Mouse (Mus musculus): ENCODE results near the gene Slc2a1.

The Slc2a1 gene

DNA sequence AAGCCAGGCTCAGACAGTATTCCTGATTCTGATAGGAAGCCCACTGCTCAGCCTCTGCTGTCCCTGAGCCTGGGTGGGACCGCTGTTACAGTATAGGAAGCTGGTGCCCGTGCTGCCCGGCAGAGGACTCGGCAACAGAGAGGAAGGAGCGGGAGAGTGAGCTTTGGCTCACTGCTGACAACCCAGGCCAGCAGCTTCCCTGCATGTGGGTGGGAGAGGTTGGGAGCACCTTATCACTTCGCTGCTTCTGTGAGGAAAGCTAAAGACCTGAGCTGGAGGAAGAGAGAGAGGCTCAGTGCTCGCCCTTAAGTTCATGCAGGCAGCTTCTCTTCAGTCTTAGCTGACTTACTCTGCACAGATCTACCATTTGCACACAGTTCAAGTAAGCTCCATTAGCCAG is 20.0 kb downstream of the Slc2a1 start:
- no peak for DNase-seq (ENCODE audit: extremely low spot score, low read depth, low spot score)

- DNase-seq (ENCODE audit: extremely low spot score, low read depth, low spot score): no peak
Observed at GRCm38 (mm10) chr4:119129096-119129495, 20.6 kb downstream of the Slc2a1 start.

DNA sequence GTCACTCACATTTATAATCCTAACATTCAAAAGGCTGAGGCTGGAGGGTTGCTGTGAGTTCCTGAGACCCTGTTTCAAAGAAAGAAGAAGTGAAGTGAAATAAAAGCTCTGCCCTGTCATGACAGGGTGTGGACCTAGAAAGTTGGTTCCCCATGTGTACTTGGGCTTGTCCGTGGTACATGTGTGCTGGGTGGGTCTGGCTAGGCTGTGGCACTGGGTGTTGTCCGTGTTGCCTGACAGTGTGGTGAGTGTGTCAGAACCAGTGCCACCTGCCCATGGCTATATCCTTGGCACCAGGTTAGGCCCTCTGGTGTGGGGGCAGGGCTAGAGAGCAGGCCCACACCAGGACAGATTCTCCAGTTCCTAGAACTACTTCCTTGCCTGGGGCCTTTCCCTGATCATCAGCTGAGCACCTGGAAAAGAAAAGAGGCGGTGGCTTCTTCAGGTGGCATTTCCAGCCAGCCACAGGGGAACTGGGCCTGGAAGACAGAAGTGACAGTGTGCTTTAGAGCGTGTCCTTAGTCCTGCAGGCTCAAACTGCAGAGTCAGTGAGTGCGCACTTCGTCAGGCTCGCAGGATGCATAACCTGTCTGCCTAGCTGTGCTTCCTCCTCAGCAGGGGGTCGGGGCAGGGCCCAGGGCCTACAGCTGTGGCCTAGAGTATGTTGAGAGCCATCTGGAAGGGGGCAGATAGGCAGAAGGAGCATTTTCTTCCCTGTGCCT is 22.8 kb downstream of the Slc2a1 start:
- DNase-seq (ENCODE audit: extremely low spot score, low read depth, low spot score): no peak

- DNase-seq (ENCODE audit: extremely low spot score, low read depth, low spot score): no peak
Observed at GRCm38 (mm10) chr4:119133306-119133705, 24.8 kb downstream of the Slc2a1 start.

- no peak for DNase-seq (ENCODE audit: extremely low spot score, low read depth, low spot score)
Observed at GRCm38 (mm10) chr4:119133860-119134259, 25.3 kb downstream of the Slc2a1 start.

DNA sequence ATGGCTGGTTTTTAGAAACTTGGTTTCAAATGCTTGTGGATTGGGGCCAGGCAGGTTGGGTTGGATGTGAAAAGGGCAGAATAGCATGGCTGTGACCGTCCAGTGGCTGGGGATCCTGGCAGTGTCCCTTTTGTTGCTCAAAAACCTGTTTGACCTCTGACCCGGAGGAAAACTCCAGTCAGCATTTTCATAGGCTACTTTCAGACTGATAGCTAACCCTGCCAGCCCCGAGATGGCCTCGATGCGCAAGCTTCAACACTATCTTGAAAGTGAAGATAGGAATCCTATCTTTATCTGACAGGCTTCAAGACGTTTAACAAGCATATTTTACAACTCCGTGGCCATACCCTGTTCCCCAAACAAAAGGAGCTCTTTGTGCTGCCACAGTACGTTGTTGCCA is 28.8 kb downstream of the Slc2a1 start:
- DNase-seq (ENCODE audit: extremely low spot score, low read depth, low spot score): no peak

- DNase-seq (ENCODE audit: extremely low spot score, low read depth, low spot score): no peak
Observed at GRCm38 (mm10) chr4:119138171-119138570, 29.7 kb downstream of the Slc2a1 start.

GRCm38 (mm10) chr4:119138776-119139175 is 30.3 kb downstream of the Slc2a1 start:
- DNase-seq (ENCODE audit: extremely low spot score, low read depth, low spot score): no peak

DNA sequence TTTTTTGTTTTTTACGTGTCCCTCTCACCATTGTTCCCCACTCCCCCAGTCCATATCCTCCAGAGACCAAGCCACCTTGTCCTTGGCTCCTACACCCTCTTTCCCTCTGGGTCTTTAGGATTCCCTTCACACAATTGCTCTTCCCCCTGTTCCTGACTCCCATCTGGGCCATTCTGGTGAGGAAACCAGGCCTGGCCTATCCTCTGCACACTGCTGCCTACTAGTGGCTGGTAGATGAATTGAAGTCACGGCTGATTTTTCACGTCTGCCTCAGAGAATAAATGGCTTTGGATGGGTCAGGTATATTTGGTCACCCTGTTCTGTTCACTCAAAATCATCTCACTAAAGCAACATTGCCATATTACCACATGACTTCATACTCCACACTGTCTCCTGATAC is 31.6 kb downstream of the Slc2a1 start:
- no peak for DNase-seq (ENCODE audit: extremely low spot score, low read depth, low spot score)

DNA sequence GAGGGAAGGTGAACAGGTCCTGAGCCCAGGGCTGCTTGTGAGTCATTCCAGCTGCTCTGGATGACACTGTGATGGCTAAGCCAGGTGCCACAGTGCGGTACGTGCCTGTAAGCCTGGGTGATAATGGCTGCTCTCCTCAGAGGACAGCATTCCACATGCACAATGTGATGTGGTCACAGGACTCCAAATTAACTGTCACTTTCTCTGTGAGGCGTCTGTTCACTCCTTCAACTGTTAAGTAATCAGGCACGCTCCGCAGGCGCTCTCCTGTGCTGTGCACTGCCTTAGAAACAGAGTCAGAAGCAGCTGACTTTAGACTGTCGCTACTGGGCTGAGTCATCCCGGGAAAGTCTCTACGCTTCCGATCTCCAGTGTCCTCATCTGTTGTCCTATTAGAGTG is 32.7 kb downstream of the Slc2a1 start:
- no peak for DNase-seq (ENCODE audit: extremely low spot score, low read depth, low spot score)

DNA sequence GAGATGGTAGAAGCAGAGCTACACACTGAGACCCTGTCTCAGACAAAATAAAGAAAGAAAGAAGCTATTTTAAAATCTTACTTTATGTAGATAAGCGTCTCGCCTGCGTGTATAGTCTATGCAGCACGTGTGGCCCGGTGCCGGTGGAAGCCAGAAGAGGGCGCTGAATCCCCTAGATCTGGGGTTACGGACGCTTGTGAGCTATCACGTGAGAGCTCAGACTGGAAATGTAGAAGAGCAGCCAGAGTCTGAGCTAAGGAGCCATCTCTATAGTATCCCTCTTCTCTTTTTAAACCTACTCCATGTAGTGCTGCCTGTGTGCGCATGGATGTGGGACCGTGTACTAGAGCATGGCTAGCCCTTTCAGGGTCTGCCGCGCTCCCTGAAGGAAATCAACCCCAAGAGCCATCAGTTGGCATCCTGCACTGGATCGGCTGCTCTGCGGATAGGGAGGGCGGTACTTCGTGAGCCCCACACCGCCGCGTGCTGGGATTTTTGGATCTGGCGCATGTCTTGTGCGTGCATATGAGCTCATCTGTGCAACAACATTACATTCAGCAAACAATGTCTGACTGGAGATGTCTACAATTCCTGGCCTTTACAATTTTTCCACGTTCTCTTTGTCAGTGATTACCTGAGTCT is 33.8 kb downstream of the Slc2a1 start:
- DNase-seq (ENCODE audit: extremely low spot score, low read depth, low spot score): no peak

DNA sequence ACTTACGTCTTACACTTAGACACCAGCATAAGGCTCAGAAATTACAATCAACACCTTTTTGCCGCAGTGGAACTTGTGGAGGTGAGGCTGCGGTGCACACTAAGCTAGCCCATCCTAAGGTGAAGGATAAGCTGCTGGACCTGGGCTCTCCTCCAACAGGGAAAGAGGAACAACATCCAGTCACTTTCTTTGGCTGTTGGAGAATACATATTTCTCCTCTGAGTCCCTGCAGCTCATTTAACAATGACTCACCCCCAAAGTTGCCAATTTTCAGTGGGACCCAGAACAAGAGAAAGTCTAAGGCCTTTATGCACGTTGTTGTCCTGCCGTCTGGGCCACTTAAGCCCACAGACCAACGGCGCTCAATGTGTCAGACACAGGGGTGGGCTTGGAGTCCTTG is 38.3 kb downstream of the Slc2a1 start:
- no peak for DNase-seq (ENCODE audit: extremely low spot score, low read depth, low spot score)

GRCm38 (mm10) chr4:119147347-119147746 is 38.8 kb downstream of the Slc2a1 start:
- DNase-seq (ENCODE audit: extremely low spot score, low read depth, low spot score): no peak

- DNase-seq (ENCODE audit: extremely low spot score, low read depth, low spot score): no peak
Observed at GRCm38 (mm10) chr4:119148741-119149140, 40.2 kb downstream of the Slc2a1 start.

GRCm38 (mm10) chr4:119157186-119157585 is 48.7 kb downstream of the Slc2a1 start:
- no peak for DNase-seq (ENCODE audit: extremely low spot score, low read depth, low spot score)

- DNase-seq (ENCODE audit: extremely low spot score, low read depth, low spot score): no peak
Observed at GRCm38 (mm10) chr4:119157891-119158290, 49.4 kb downstream of the Slc2a1 start.

DNA sequence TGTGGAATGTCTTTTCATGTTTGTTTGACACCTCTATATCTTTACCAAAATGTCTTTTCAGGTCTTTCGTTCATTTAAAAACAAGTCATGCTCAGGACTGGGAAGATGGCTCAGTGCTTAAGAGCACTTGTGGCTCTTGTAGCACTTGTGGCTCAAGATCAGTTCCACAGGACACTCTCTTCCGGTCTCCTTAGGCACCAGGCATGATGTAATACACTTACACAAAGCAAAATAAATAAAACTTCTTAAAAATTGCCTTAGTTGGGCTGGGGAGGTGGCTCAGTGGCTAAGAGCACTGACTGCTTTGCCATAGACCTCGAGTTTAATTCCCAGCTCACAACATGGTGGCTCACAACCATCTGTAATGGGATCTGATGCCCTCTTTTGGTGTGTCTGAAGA is 52.8 kb downstream of the Slc2a1 start:
- no peak for DNase-seq (ENCODE audit: extremely low spot score, low read depth, low spot score)

DNA sequence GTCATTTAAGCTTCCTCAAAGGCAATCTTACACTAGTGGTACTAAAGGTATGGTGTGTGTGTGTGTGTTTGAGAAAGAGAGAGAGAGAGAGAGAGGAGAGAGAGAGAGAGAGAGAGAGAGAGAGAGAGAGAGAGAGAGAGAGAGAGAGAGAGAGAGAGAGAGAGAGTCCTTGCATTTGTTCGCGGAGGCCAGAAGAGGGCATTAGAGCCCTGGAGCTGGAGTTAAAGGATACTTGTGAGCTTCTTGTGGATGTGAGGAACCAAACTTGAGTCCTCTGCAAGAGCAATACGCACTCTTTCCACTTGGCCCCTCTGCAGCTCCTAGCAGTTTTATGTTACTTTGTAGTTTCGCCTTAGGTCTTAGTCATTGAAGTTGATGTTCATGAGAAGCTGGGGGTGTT is 54.5 kb downstream of the Slc2a1 start:
- DNase-seq (ENCODE audit: extremely low spot score, low read depth, low spot score): no peak

DNA sequence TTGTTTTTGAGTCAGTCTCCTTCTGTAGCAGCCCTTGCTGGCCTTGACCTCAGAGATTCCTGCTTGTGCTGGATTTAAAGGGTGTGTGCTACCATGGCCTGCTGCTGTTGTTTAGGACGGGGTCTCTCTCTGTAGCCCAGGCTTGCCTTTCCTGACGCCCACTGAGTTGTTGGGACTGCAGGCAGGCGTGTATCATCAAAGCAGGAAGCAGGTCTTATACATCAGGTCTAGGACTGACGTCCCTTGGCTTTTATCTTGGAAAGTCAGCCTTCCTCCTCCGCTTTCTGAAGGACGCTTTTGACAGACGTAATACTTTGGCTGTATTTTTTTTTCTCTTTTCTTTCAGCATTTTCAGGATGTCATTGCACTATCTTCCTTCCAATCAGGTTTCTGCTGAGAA is 57.4 kb downstream of the Slc2a1 start:
- no peak for DNase-seq (ENCODE audit: extremely low spot score, low read depth, low spot score)

DNA sequence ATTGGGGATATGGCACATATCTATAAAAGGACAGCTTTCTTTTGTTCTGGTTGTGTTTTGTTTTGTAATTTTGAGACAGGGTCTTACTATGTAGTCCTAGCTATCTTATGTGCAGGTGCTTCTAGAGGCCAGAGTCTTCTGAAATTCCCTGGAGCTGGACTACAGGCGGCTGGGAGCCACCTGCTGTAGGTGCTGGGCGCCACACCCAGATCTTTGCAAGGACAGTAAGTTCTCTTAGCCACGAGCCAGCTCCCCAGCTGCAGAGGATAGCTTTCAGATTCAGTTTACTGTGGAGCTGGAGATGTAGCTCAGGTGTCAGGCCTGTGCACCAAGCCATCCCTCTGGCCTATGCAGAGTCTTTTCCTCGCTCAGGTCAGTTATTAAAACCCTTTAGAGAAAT is 58.6 kb downstream of the Slc2a1 start:
- DNase-seq (ENCODE audit: extremely low spot score, low read depth, low spot score): no peak

- DNase-seq (ENCODE audit: extremely low spot score, low read depth, low spot score): peak; percentile 67
Observed at GRCm38 (mm10) chr4:119167663-119168062, 59.2 kb downstream of the Slc2a1 start.

DNA sequence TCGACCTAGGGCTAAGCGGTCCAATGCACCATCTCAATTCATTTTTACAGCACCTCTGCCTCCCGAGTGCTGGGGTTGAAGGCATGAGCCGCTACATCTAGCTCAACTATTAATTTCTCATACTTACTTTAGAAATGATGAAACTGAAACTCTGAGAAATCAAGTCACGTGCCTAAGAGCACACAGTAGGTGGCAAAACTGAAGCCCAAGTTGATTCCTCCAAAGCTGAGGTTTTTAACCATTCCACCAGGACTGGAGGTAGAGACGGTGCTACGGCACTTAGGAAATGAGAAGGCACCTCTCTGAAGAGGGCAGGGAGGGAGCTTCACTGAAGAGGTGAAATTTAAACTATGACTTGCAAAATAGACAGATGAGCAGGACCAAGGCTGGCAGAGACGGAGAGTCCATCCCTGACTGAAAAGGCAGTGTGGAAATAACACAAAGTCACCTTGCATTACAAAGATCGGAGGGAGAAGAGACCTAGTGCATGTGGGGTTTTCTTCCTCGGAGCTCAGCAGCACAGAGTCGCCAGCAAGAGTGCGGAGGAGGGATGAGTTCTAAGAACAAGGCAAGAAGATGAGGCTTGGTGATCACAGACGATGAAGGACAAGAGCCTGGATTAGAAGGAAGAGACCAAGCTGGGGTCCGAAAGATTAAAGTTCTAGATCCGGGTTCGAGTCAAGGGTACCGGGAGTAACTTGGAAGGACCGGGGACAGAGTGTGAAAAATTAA is 64.6 kb downstream of the Slc2a1 start:
- no peak for DNase-seq (ENCODE audit: extremely low spot score, low read depth, low spot score)

All from hindlimb bud, embryonic 11.5 days (tissue).